Mouse (Mus musculus): ENCODE measurements around the gene Pkp2. TPM values are rescaled to one million over a fixed set of nuclear protein-coding genes. Genes with fewer than 3 reads are reported as not detected.
"Not testable (repeated sequence)": the region's sequence is repeated elsewhere in the genome, so short reads cannot be mapped to it uniquely, and the experiment has no call there.

The Pkp2 gene
- polyA plus RNA-seq, 1 experiment, result 30.0 TPM

- Histone ChIP-seq H3K27me3 (ENCODE audit: control insufficient read depth, insufficient read depth, insufficient read length) (no peaks in the 10 kb centered on the region), H3K79me2 (ENCODE audit: control insufficient read depth, insufficient read depth) (peaks cover 61% of the 10 kb centered on the region), H3K79me3 (ENCODE audit: low read depth) (peaks cover 32% of the 10 kb centered on the region), H3ac (ENCODE audit: control insufficient read depth, insufficient read length, low read depth) (peak overlapping the region; percentile 18), H3K4me3 (ENCODE audit: insufficient read depth, poor library complexity, severe bottlenecking) (no peak overlapping the region), H3K36me3 (ENCODE audit: control insufficient read depth, insufficient read depth) (peaks cover 18% of the 10 kb centered on the region)
- TF ChIP-seq MAX (IDR thresholded peaks at IDR 0.05), result peak; percentile 78
- TF ChIP-seq CTCF (IDR thresholded peaks at IDR 0.05; ENCODE audit: control insufficient read depth, insufficient read depth, insufficient read length), result no peak
- no peak for TF ChIP-seq MYOG (IDR thresholded peaks at IDR 0.05; ENCODE audit: control insufficient read depth, extremely low read depth, insufficient read length)
- TF ChIP-seq FOSL1 (IDR thresholded peaks at IDR 0.05; ENCODE audit: insufficient read depth, low read length, poor library complexity, severe bottlenecking), result peak; percentile 65
- TF ChIP-seq CEBPB (IDR thresholded peaks at IDR 0.05; ENCODE audit: low read depth), result peak; percentile 85
- peak; percentile 20 for TF ChIP-seq MYOD1 (IDR thresholded peaks at IDR 0.05; ENCODE audit: control insufficient read depth, insufficient read length, low read depth)
- no peak for TF ChIP-seq USF1 (IDR thresholded peaks at IDR 0.05; ENCODE audit: low read depth)
Observed at GRCm38 (mm10) chr16:16224506-16224924, 11.4 kb downstream of the Pkp2 start.

- H3K27me3 ChIP-seq (ENCODE audit: control insufficient read depth, insufficient read depth, insufficient read length), result no peaks in the 10 kb centered on the region
- H3K79me3 ChIP-seq (ENCODE audit: low read depth), result peaks cover 20% of the 10 kb centered on the region
- H3K4me3 ChIP-seq (ENCODE audit: insufficient read depth, poor library complexity, severe bottlenecking), result no peak overlapping the region
- H3K79me2 ChIP-seq (ENCODE audit: control insufficient read depth, insufficient read depth), result peaks cover 48% of the 10 kb centered on the region
- peaks cover 28% of the 10 kb centered on the region for H3K36me3 ChIP-seq (ENCODE audit: control insufficient read depth, insufficient read depth)
- no peak overlapping the region for H3ac ChIP-seq (ENCODE audit: control insufficient read depth, insufficient read length, low read depth)
- TF ChIP-seq MAX (IDR thresholded peaks at IDR 0.05) (no peak), FOSL1 (IDR thresholded peaks at IDR 0.05; ENCODE audit: insufficient read depth, low read length, poor library complexity, severe bottlenecking) (no peak), MYOG (IDR thresholded peaks at IDR 0.05; ENCODE audit: control insufficient read depth, extremely low read depth, insufficient read length) (no peak), CEBPB (IDR thresholded peaks at IDR 0.05; ENCODE audit: low read depth) (no peak), MYOD1 (IDR thresholded peaks at IDR 0.05; ENCODE audit: control insufficient read depth, insufficient read length, low read depth) (no peak), USF1 (IDR thresholded peaks at IDR 0.05; ENCODE audit: low read depth) (no peak), CTCF (IDR thresholded peaks at IDR 0.05; ENCODE audit: control insufficient read depth, insufficient read depth, insufficient read length) (no peak)
Observed at GRCm38 (mm10) chr16:16225828-16226227, 12.7 kb downstream of the Pkp2 start.

DNA sequence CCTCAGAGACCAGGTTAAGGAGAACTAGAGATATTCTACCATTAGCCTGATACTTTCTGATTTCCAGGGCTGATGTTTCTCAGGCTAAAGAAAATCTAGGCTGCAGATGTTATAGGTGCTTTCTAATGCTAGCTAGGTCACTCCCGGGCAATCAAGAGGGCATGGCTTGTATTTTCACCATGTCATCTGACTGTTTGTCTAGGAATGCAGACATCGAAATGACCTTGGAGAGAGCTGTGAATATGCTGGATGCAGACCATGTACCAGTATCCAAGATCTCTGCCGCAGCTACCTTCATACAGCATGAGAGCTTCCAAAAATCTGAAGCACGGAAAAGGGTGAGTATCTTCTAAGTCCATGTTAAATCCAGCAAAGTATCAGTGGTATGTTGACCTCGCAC, 17.3 kb downstream of the Pkp2 start:
- no peaks in the 10 kb centered on the region for H3K27me3 ChIP-seq (ENCODE audit: control insufficient read depth, insufficient read depth, insufficient read length)
- H3K36me3 ChIP-seq (ENCODE audit: control insufficient read depth, insufficient read depth), result peaks cover 49% of the 10 kb centered on the region
- no peak overlapping the region for H3ac ChIP-seq (ENCODE audit: control insufficient read depth, insufficient read length, low read depth)
- no peak overlapping the region for H3K4me3 ChIP-seq (ENCODE audit: insufficient read depth, poor library complexity, severe bottlenecking)
- H3K79me3 ChIP-seq (ENCODE audit: low read depth), result peaks cover 7% of the 10 kb centered on the region
- TF ChIP-seq USF1 (IDR thresholded peaks at IDR 0.05; ENCODE audit: low read depth) (no peak), CTCF (IDR thresholded peaks at IDR 0.05; ENCODE audit: control insufficient read depth, insufficient read depth, insufficient read length) (no peak), FOSL1 (IDR thresholded peaks at IDR 0.05; ENCODE audit: insufficient read depth, low read length, poor library complexity, severe bottlenecking) (no peak), MYOD1 (IDR thresholded peaks at IDR 0.05; ENCODE audit: control insufficient read depth, insufficient read length, low read depth) (no peak), MAX (IDR thresholded peaks at IDR 0.05) (no peak), MYOG (IDR thresholded peaks at IDR 0.05; ENCODE audit: control insufficient read depth, extremely low read depth, insufficient read length) (no peak), CEBPB (IDR thresholded peaks at IDR 0.05; ENCODE audit: low read depth) (no peak)
- peaks cover 8% of the 10 kb centered on the region for H3K79me2 ChIP-seq (ENCODE audit: control insufficient read depth, insufficient read depth)

DNA sequence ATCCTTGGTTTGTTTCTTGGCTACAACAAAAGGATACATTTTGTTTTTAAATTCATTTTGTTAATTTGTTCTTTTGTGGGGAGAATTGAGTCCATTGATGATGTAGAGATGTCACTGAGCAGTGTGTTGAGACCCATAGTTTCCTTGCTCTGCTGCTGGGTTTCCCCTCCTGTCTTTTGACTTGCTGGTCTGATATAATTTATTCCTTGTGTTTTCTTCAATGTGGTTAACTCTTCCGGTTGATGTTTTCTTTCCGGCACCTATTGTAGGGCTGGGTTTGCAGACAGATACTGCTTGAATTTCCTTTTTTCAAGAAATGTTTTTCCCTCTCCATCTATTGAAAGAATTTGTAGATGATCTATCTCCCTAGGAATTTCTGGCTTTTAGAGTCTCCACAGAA, 20.8 kb downstream of the Pkp2 start:
- no peaks in the 10 kb centered on the region for H3K27me3 ChIP-seq (ENCODE audit: control insufficient read depth, insufficient read depth, insufficient read length)
- TF ChIP-seq USF1 (IDR thresholded peaks at IDR 0.05; ENCODE audit: low read depth) (no peak), MYOG (IDR thresholded peaks at IDR 0.05; ENCODE audit: control insufficient read depth, extremely low read depth, insufficient read length) (no peak), FOSL1 (IDR thresholded peaks at IDR 0.05; ENCODE audit: insufficient read depth, low read length, poor library complexity, severe bottlenecking) (no peak), CEBPB (IDR thresholded peaks at IDR 0.05; ENCODE audit: low read depth) (no peak), MAX (IDR thresholded peaks at IDR 0.05) (no peak), CTCF (IDR thresholded peaks at IDR 0.05; ENCODE audit: control insufficient read depth, insufficient read depth, insufficient read length) (no peak), MYOD1 (IDR thresholded peaks at IDR 0.05; ENCODE audit: control insufficient read depth, insufficient read length, low read depth) (no peak)
- no peak overlapping the region for H3K4me3 ChIP-seq (ENCODE audit: insufficient read depth, poor library complexity, severe bottlenecking)
- peaks cover 4% of the 10 kb centered on the region for H3K79me3 ChIP-seq (ENCODE audit: low read depth)
- no peak overlapping the region for H3ac ChIP-seq (ENCODE audit: control insufficient read depth, insufficient read length, low read depth)
- peaks cover 52% of the 10 kb centered on the region for H3K36me3 ChIP-seq (ENCODE audit: control insufficient read depth, insufficient read depth)
- H3K79me2 ChIP-seq (ENCODE audit: control insufficient read depth, insufficient read depth), result no peaks in the 10 kb centered on the region

GRCm38 (mm10) chr16:16236681-16237080, 23.6 kb downstream of the Pkp2 start:
- not testable (repeated sequence) for H3ac ChIP-seq (ENCODE audit: control insufficient read depth, insufficient read length, low read depth); H3K79me3 ChIP-seq (ENCODE audit: low read depth); H3K79me2 ChIP-seq (ENCODE audit: control insufficient read depth, insufficient read depth); H3K27me3 ChIP-seq (ENCODE audit: control insufficient read depth, insufficient read depth, insufficient read length); H3K4me3 ChIP-seq (ENCODE audit: insufficient read depth, poor library complexity, severe bottlenecking)
- H3K36me3 ChIP-seq (ENCODE audit: control insufficient read depth, insufficient read depth), result peaks cover 49% of the 10 kb centered on the region

- peaks cover 52% of the 10 kb centered on the region for H3K36me3 ChIP-seq (ENCODE audit: control insufficient read depth, insufficient read depth)
- H3K79me2 ChIP-seq (ENCODE audit: control insufficient read depth, insufficient read depth), result no peaks in the 10 kb centered on the region
- TF ChIP-seq MAX (IDR thresholded peaks at IDR 0.05), result no peak
- TF ChIP-seq CTCF (IDR thresholded peaks at IDR 0.05; ENCODE audit: control insufficient read depth, insufficient read depth, insufficient read length), result no peak
- H3ac ChIP-seq (ENCODE audit: control insufficient read depth, insufficient read length, low read depth), result no peak overlapping the region
- no peak overlapping the region for H3K4me3 ChIP-seq (ENCODE audit: insufficient read depth, poor library complexity, severe bottlenecking)
- no peaks in the 10 kb centered on the region for H3K27me3 ChIP-seq (ENCODE audit: control insufficient read depth, insufficient read depth, insufficient read length)
- H3K79me3 ChIP-seq (ENCODE audit: low read depth), result peaks cover 4% of the 10 kb centered on the region
Observed at GRCm38 (mm10) chr16:16238356-16238755, 25.2 kb downstream of the Pkp2 start.

All from C2C12 (cell line).